Mouse (Mus musculus): ENCODE measurements around the gene Babam1. TPM values are rescaled to one million over a fixed set of nuclear protein-coding genes. Genes with fewer than 3 reads are reported as not detected.

The Babam1 gene
- polyA plus RNA-seq, 1 experiment = 70.6 TPM

DNA sequence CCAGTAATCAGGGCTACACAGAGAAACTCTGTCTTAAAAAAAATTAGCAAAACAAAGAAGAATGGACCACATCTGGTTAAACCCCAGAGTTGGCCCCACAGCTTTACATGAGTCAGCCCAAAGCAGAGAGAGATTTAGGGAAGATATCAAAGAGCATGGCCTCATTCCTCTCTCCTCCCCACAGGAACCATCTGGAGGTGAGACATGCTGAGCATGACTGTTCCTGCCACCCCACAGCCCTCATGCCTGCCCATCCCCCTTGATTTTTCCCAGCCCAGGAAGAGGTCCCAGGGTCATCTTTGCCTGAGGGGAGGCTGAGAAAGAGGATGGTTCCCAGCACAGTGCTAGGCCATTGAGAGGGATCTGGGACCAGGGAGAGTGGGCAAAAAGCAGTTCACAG, 28.3 kb upstream of the Babam1 start:
- Histone ChIP-seq H3K27ac (ENCODE audit: control insufficient read depth, insufficient read depth, low read depth, low read length) (peak overlapping the region; percentile 56; the same call in 1 of the 2 replicates), H3K4me1 (ENCODE audit: control insufficient read depth, insufficient read depth, low read length) (peaks cover 13% of the 10 kb centered on the region), H3K27me3 (ENCODE audit: control insufficient read depth, insufficient read depth, low read length) (no peaks in the 10 kb centered on the region), H3K36me3 (ENCODE audit: control insufficient read depth, insufficient read depth, low read length) (no peaks in the 10 kb centered on the region; the same call in 1 of the 2 replicates), H3K4me3 (ENCODE audit: control insufficient read depth, low read depth, low read length) (peak overlapping the region; percentile 95)
- TF ChIP-seq CTCF (IDR thresholded peaks at IDR 0.05; ENCODE audit: control insufficient read depth, insufficient read depth, insufficient replicate concordance, low read depth, low read length) (no peak), POLR2A (IDR thresholded peaks at IDR 0.05; ENCODE audit: control insufficient read depth, low read depth, low read length) (peak; percentile 46; the same call in 1 of the 2 replicates)

DNA sequence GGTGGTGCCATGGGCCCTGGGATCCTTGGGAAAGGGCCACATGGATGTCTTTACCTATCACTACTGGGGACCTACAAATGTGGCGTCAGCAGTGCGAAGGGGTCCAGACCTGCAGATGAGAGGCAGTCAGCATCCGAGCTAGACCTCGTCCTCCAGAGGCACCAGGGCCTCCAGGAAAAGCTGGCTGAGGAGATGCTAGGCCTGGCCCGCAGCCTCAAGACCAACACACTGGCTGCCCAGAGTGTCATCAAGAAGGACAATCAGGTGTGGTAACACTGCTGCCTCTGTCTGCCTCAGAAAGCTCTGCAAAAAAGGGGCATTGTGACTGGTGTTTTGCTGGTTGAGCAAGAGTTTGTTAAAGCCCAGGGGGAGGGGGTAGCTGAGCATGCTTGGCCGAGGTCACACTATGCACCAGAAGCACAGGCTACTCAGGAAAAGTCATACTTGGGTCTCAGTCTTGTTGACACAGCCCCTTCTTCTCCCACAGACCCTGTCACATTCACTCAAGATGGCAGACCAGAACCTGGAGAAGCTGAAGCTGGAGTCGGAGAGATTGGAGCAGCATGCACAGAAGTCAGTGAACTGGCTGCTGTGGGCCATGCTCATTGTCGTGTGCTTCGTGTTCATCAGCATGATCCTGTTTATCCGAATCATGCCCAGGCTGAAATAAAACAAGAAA, 27.5 kb upstream of the Babam1 start:
- peaks cover 13% of the 10 kb centered on the region for H3K4me1 ChIP-seq (ENCODE audit: control insufficient read depth, insufficient read depth, low read length)
- H3K27ac ChIP-seq (ENCODE audit: control insufficient read depth, insufficient read depth, low read depth, low read length) = peak overlapping the region; percentile 65; the same call in 1 of the 2 replicates
- H3K4me3 ChIP-seq (ENCODE audit: control insufficient read depth, low read depth, low read length) = peak overlapping the region; percentile 41
- no peaks in the 10 kb centered on the region; the same call in 1 of the 2 replicates for H3K36me3 ChIP-seq (ENCODE audit: control insufficient read depth, insufficient read depth, low read length)
- no peak for TF ChIP-seq CTCF (IDR thresholded peaks at IDR 0.05; ENCODE audit: control insufficient read depth, insufficient read depth, insufficient replicate concordance, low read depth, low read length)
- TF ChIP-seq POLR2A (IDR thresholded peaks at IDR 0.05; ENCODE audit: control insufficient read depth, low read depth, low read length) = no peak
- no peaks in the 10 kb centered on the region for H3K27me3 ChIP-seq (ENCODE audit: control insufficient read depth, insufficient read depth, low read length)

DNA sequence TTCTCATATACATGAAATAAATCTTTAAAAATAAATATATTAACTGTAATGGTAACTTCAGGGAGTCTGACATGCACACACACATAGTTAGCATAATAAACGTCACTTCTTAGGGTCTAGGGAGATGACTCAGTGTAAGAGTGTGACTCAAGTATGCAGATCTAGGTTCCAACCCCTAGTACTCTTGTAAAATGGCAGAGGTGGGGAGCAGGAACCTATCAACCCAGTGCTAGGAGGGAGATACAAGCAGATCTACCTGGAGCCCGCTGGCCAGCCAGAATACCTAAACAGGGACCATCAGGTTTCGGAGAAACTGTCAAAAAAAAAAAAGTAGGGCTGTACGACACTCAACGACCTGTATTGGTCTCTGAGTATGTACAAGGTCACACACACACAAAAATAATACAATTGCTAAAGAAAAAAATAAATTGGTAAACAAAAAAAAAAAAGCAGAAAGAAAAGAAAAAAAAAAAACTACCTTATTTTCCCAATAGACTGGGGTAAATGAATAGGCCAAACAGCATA, 25.9 kb upstream of the Babam1 start:
- Histone ChIP-seq H3K27ac (ENCODE audit: control insufficient read depth, insufficient read depth, low read depth, low read length) (peak overlapping the region; percentile 69), H3K4me3 (ENCODE audit: control insufficient read depth, low read depth, low read length) (peak overlapping the region; percentile 96), H3K36me3 (ENCODE audit: control insufficient read depth, insufficient read depth, low read length) (no peaks in the 10 kb centered on the region; the same call in 1 of the 2 replicates), H3K27me3 (ENCODE audit: control insufficient read depth, insufficient read depth, low read length) (no peaks in the 10 kb centered on the region), H3K4me1 (ENCODE audit: control insufficient read depth, insufficient read depth, low read length) (peaks cover 15% of the 10 kb centered on the region)
- TF ChIP-seq CTCF (IDR thresholded peaks at IDR 0.05; ENCODE audit: control insufficient read depth, insufficient read depth, insufficient replicate concordance, low read depth, low read length) (no peak), POLR2A (IDR thresholded peaks at IDR 0.05; ENCODE audit: control insufficient read depth, low read depth, low read length) (no peak)

DNA sequence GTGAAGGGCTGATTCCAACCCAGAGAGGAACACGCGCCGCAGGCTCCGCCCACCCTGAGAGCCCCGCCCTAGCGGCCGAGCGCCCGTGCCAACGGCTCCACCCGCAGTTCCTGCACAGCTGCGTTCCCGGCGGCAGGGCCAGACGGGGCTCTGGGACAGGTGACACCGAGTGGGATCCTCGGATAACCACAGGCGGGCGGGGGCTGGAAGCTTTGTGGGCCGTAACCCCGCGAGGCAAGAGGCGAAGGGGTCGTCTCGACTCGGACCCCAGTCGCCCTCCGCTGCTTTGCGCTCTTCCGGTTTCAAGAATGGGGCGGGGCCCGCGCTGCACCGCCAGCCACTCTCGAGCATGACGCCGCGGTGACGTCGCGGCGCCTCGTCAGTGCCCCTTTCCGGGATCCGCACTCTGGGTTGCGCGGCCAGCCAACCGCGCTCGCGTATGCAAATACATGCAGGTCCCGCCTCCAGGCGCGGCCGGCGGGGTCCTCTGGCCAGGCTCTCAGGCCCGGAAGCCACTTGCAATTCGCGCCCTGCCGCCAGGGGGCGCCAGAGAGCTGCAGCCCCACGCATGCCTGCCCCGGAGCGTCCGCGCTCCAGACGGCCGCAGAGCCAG, 25.3 kb upstream of the Babam1 start, which contains the start of gene Ocel1:
Gene Ocel1 (plus strand): TSS at position 63 of the 613 bp plus-strand sequence.
- Histone ChIP-seq H3K27me3 (ENCODE audit: control insufficient read depth, insufficient read depth, low read length) (no peaks in the 10 kb centered on the region), H3K4me1 (ENCODE audit: control insufficient read depth, insufficient read depth, low read length) (peaks cover 19% of the 10 kb centered on the region), H3K36me3 (ENCODE audit: control insufficient read depth, insufficient read depth, low read length) (no peaks in the 10 kb centered on the region; the same call in 1 of the 2 replicates), H3K4me3 (ENCODE audit: control insufficient read depth, low read depth, low read length) (peak within 1 kb of the TSS; percentile 96), H3K27ac (ENCODE audit: control insufficient read depth, insufficient read depth, low read depth, low read length) (peak within 1 kb of the TSS; percentile 97)
- peak; percentile 96 for TF ChIP-seq CTCF (IDR thresholded peaks at IDR 0.05; ENCODE audit: control insufficient read depth, insufficient read depth, insufficient replicate concordance, low read depth, low read length)
- TF ChIP-seq POLR2A (IDR thresholded peaks at IDR 0.05; ENCODE audit: control insufficient read depth, low read depth, low read length) = peak; percentile 81

DNA sequence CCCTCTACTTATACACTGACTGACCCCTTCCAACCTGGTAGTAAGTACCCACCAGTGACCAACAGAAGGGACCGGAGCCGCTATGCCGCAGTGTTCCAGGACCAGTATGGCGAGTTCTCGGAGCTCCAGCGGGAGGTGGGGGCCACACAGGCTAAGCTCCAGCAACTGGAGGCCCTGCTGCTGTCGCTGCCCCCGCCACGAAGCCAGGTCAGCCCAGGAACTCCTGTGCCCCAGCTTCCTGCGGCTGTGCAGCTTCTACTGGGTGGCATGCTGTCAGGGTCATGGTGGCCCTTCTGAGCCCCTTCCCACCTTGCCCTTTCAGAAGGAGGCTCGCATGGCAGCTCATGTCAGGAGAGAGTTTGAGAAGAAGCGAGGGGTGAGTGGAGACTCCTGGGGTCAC, 24.2 kb upstream of the Babam1 start:
- no peaks in the 10 kb centered on the region; the same call in 1 of the 2 replicates for H3K36me3 ChIP-seq (ENCODE audit: control insufficient read depth, insufficient read depth, low read length)
- H3K4me1 ChIP-seq (ENCODE audit: control insufficient read depth, insufficient read depth, low read length) = peaks cover 19% of the 10 kb centered on the region
- no peak overlapping the region for H3K27ac ChIP-seq (ENCODE audit: control insufficient read depth, insufficient read depth, low read depth, low read length)
- TF ChIP-seq POLR2A (IDR thresholded peaks at IDR 0.05; ENCODE audit: control insufficient read depth, low read depth, low read length) = no peak
- no peak for TF ChIP-seq CTCF (IDR thresholded peaks at IDR 0.05; ENCODE audit: control insufficient read depth, insufficient read depth, insufficient replicate concordance, low read depth, low read length)
- no peak overlapping the region for H3K4me3 ChIP-seq (ENCODE audit: control insufficient read depth, low read depth, low read length)
- H3K27me3 ChIP-seq (ENCODE audit: control insufficient read depth, insufficient read depth, low read length) = no peaks in the 10 kb centered on the region

DNA sequence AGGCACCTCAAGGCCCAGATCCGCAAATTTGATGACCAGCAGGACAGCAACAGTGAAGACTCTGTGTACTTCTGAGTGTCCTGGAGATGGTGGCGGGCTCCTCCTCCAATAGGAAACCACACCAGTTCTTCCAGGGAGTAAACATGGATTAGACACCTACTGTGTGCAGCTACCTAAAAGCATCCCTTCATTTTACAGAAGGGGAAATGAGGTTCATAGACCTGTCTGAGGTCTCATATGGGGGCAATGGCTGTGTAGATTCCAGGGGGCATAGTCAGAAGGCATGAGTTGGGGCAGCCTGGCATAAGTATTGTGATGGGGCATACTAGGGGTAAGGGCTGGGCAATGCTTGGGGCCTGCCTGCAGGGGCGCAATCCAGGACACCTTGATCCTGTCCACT, 23.7 kb upstream of the Babam1 start:
- H3K4me1 ChIP-seq (ENCODE audit: control insufficient read depth, insufficient read depth, low read length) = peaks cover 14% of the 10 kb centered on the region
- no peaks in the 10 kb centered on the region for H3K27me3 ChIP-seq (ENCODE audit: control insufficient read depth, insufficient read depth, low read length)
- H3K4me3 ChIP-seq (ENCODE audit: control insufficient read depth, low read depth, low read length) = no peak overlapping the region
- TF ChIP-seq CTCF (IDR thresholded peaks at IDR 0.05; ENCODE audit: control insufficient read depth, insufficient read depth, insufficient replicate concordance, low read depth, low read length) (no peak), POLR2A (IDR thresholded peaks at IDR 0.05; ENCODE audit: control insufficient read depth, low read depth, low read length) (no peak)
- no peak overlapping the region for H3K27ac ChIP-seq (ENCODE audit: control insufficient read depth, insufficient read depth, low read depth, low read length)
- H3K36me3 ChIP-seq (ENCODE audit: control insufficient read depth, insufficient read depth, low read length) = no peaks in the 10 kb centered on the region; the same call in 1 of the 2 replicates

DNA sequence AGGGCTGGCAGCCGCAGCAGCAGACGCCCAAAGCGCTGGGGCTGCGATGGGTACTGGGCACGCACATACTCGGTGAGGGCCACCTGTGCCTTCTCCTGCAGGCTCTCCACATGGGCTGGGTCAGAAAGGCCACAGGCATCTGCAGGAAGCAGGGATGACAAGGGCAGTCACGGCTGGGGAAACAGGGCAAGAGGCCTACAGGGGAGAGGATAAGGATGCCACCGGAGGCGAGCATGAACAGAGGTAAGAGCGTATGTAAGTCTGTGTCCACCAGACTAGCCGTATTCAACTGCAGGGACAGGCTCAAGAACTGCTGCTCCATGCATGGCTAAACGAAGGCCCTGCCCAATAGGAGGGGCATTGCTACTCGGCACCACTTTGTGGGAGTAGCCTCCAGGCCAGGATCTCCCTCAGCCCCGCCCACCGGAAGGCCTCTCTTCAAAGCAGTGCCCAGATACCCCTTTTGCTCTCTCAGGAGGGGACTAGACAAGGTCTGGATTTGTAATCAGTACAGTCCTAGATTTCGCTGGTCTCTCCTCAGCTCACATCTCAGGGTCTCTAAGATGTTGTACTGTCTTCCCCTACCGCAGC, 21.9 kb upstream of the Babam1 start:
- Histone ChIP-seq H3K27ac (ENCODE audit: control insufficient read depth, insufficient read depth, low read depth, low read length) (no peak overlapping the region), H3K27me3 (ENCODE audit: control insufficient read depth, insufficient read depth, low read length) (no peaks in the 10 kb centered on the region), H3K36me3 (ENCODE audit: control insufficient read depth, insufficient read depth, low read length) (no peaks in the 10 kb centered on the region), H3K4me3 (ENCODE audit: control insufficient read depth, low read depth, low read length) (no peak overlapping the region), H3K4me1 (ENCODE audit: control insufficient read depth, insufficient read depth, low read length) (peaks cover 11% of the 10 kb centered on the region)
- no peak for TF ChIP-seq CTCF (IDR thresholded peaks at IDR 0.05; ENCODE audit: control insufficient read depth, insufficient read depth, insufficient replicate concordance, low read depth, low read length)
- TF ChIP-seq POLR2A (IDR thresholded peaks at IDR 0.05; ENCODE audit: control insufficient read depth, low read depth, low read length) = no peak
